Mouse (Mus musculus) lung, postnatal 0 days (tissue): ENCODE data around the gene Dynlt1b.
"Not testable (repeated sequence)": the region's sequence is repeated elsewhere in the genome, so short reads cannot be mapped to it uniquely, and the experiment has no call there.

Experiments used
- CTCF ChIP-seq: IDR thresholded peaks from 2 replicates; pipeline ENCODE4 v1.5.1; 2016; ENCODE audit warnings: antibody characterized with exemption, mild to moderate bottlenecking
- EP300 ChIP-seq: IDR thresholded peaks from 2 replicates; pipeline ENCODE4 v1.6.1; 2016; ENCODE audit warnings: antibody characterized with exemption, mild to moderate bottlenecking, control low read depth

GRCm38 (mm10) chr17:6455883-6456282 lies 26.0 kb downstream of the Dynlt1b start:
- TF ChIP-seq CTCF, EP300: not testable (repeated sequence)
